Mouse (Mus musculus) monocyte, adult 5-6 weeks (primary cell): Measurements from ENCODE around the gene Mettl14. TPM values are rescaled to one million over a fixed set of nuclear protein-coding genes. Genes with fewer than 3 reads are reported as not detected.
A peak's percentile ranks its signal among the peaks of the same experiment; 100 is the strongest.
"Not testable (repeated sequence)": the region's sequence is repeated elsewhere in the genome, so short reads cannot be mapped to it uniquely, and the experiment has no call there.

Experiments
- ATAC-seq: fragments of 153-309, 156-312 bp; replicated peaks from 2 replicates; pipeline ENCODE4 v1.8.0; 2017; ENCODE audit warnings: mild to moderate bottlenecking; ENCODE audit not compliant: low TSS enrichment, insufficient number of reproducible peaks, severe bottlenecking, poor library complexity, low FRiP score
- total RNA-seq: library from RNA; stranded (forward); fragments of 200-1000, 200-491, 200-594 nt; gene quantifications from 3 replicates; pipeline ENCODE4 v1.2.3, GENCODE M21; 2017

The Mettl14 gene
- total RNA-seq, 1 experiment from 2014 or later = 16.0 TPM

DNA sequence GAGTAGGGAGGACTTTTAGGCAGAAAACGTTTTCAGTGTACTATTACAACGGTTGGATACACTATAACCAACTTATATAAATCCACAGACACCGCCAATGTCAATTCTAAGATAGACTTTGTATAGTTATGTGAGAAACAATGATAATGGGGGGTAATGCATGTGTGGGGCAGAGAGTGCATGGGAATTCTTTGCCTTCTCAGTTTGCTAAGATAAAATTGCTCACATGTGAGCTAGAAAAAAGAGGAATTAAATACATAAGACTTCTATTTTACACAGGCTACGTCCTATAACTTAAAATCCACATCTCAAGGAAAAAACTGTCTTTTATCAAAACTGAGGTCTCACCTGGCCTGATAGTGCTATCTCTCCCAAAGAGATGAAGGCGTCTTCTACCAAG is 15.0 kb downstream of the Mettl14 start:
- ATAC-seq = no peak

DNA sequence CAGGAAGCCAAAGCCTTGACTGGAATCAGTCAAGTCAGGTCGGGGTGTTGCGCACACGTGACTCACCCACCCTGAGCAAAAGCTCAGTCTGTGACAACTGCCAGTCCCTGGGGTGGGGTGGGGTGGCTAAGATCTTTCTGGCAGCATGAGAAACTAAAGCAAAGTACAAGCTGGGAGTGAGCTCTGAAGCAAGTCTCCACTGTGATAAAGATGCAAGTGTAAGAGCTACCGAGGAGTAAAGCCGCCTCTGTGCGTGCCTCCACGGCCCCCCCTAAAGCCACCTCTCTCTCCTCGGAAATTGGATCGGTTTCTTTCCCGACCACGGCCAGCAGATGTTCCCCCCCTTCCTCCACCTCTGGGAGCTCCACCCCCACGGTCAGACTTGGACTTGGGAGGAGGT is 16.7 kb downstream of the Mettl14 start:
- ATAC-seq = 0 out of 2 replicates have a peak, but pooled peaks have one; percentile 22

- not testable (repeated sequence) for ATAC-seq
Observed at GRCm38 (mm10) chr3:123366820-123367219, 19.1 kb downstream of the Mettl14 start.

DNA sequence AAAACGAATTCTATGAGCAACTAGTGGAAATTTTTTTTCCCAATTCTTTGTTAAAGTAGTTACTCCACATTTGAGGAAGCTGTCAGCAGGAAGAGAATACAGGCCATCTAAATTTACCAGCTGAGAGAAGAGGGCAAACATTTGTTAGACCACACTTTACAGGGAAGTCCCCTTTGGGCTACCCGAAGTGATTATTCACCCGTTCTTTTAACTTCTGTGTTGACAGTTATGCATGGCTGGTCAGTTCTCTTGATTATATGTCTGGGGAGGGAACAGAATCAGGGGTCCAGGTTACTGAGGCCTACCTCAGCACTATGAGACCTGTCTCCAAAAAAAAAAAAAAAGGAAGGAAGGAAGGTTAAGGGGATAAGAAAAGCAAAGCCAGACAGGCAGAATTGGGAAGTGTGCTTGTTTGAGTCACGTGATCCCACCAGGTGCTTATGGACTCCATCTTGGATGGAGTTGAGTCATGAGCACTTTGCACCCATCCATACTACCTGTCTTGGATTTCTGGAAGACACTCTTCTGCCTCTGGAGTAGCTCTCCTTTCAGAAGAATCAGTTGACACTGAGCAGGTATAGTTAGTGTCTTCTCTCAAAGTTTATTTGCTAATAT is 29.4 kb downstream of the Mettl14 start:
- ATAC-seq = no peak

GRCm38 (mm10) chr3:123354388-123354787 is 31.5 kb downstream of the Mettl14 start:
- no peak for ATAC-seq

DNA sequence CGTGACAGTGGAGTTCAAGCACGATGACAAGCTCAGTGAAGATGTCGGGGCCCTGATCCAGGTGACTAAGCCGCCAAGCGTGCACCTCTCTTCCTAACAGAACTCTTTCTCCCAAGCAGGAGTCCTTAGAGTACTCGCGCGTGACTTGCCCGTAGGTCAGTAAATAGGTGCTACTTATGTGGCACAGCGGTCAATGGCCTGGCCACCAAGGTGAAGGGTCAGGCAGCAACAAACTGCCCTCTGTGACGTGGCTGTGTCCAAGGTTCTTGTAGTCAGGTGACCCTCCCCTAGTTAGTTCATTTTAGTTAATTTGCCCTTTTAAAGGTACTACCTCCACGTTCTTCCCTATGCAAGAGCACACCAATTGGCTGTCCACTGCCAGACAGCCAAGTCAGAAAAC is 32.2 kb downstream of the Mettl14 start:
- ATAC-seq = no peak

DNA sequence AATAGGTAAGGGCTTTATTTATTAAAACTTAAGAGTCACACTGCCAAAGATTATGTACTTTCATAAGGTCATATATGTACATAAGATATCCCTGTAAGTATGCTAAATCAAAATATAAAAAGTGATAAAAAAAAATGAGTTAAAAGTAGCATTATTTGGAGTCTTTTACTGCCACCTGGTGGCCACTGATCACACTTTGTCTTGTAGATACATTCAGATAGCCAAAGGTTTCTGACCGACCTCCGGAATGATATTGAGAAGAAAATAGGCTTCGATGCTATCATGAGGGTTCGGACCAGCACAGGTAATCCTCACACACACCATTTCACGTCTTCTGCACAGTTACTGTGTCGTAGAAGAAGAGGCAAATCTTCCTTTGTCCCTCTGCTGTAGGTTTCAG is 32.7 kb downstream of the Mettl14 start:
- ATAC-seq = no peak

DNA sequence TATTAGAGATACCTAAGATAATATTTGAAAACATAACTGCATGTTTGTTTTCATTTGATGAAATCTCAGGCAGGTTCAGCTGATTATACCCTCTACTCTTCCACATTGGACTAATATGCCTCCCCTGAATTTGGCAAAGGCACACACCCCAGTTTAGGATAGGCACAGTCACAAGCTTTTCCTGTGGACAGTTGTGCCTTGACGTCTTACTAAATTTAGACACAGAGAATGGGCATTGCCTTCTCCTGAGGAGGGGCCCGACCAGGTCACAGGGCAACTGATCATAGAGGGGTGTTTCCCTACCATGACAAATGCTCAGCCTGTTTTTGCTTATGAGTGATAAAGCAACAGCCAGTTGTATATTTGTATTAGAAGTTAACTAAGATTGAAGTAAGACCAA is 34.4 kb downstream of the Mettl14 start:
- ATAC-seq = no peak

- ATAC-seq = no peak
Observed at GRCm38 (mm10) chr3:123350602-123351001, 35.3 kb downstream of the Mettl14 start.

DNA sequence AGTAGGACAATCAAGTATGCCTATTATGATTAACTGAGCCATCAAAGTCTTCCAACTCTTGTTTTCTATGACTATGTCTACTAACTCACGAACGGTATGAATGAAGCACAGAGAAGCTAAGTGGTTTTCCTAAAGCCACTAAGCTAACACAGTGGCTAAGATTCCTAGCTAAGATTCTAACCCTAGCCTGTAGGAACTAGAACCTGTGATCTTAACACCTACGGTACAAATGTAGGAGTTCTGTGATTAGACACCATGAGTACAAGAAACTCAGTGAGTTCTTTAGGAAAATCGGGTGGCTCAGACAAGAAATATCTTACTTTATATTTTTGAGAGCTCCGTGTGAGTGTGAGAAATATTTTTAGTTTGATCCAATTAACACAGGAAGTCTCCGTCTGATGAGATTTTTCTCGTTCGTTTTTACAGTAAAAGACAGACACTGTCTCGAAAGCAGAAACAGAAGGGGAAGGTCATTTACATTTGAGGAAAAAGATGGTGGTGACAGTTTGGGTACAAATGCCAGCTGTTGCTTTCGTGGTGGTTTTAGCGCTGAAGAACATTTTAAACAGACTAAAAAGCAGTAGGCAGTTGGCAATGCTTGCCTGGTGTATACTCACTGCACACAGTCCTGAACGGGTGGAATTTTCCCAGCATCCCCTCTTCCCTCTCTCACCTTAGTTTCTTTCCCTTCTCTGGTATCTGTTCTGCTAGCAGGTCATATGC is 37.7 kb downstream of the Mettl14 start:
- ATAC-seq = no peak

GRCm38 (mm10) chr3:123343690-123344089 is 42.2 kb downstream of the Mettl14 start:
- ATAC-seq = no peak

DNA sequence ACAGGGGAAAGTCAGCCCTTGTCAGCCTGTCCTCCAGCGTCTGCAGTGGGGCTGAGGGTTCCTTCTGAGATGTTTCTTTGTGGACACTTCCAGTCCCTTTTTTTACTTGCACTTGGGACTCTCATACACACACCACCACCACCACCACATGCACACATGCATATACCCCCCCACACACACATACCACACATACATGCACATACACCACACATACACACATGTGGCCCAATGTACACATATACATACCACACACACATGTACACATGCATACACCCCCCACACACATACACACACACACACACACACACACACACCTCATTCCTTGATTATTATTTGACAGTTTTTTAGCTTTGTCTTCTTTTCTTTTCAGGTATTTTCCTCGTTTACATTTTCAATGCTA is 44.9 kb downstream of the Mettl14 start:
- ATAC-seq = no peak

- no peak for ATAC-seq
Observed at GRCm38 (mm10) chr3:123338666-123339195, 47.2 kb downstream of the Mettl14 start.

GRCm38 (mm10) chr3:123337853-123338252 is 48.1 kb downstream of the Mettl14 start:
- ATAC-seq = no peak

GRCm38 (mm10) chr3:123336951-123337350 is 49.0 kb downstream of the Mettl14 start:
- ATAC-seq = no peak

DNA sequence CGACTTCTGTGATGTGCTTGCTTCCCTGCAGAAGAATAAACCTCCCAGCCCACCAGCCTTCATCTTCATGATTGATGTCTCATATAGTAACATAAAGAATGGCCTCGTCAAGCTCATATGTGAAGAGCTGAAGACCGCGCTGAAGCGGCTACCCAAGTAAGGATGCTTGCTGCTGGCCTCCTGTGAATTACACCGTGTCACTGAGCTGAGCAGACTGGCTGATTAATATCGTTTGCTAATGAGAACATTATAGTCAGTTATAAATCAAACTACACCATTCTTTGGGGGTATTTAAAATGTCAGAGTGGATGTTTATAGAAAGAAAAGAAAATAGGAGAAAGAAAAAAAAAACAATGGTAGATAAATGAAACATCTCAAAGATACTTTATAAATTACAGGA is 49.5 kb downstream of the Mettl14 start:
- ATAC-seq = no peak

DNA sequence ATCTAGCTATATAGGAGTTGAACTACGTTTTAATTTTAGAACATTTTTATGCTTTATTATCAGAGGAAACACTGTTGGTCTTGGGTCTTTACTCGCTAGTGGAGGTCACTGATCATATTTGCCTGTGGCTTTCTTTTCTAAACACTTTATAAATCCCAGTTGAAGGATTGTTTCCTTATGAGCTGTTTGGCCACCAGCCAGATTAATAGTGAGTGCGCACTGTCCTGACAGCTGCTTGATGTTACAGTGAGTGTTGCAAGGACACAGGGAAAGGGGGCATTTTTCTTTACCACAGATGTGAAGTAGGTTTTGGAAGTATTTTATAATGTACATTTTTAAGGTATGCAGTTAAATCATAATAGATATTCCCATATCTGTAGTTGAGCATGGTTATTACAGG is 50.4 kb downstream of the Mettl14 start:
- ATAC-seq = no peak

DNA sequence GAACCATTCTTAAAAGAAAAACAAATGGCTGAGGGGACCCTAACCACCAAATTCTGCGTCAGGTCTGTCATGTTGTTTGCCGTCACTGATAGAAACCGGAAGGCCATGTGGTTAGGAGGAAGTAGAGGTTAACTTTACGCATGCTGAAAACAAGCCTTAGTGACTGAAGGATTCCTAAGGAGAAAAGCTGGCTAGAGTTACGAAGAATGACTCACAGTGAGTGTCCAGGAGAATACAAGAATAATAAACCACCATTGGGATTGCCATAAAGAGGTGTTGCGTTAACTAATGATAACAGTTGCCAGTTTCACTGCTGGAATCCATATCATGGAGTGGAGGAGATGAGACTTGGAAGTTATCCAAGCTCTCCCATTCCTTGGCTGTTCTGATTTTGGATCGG is 51.0 kb downstream of the Mettl14 start:
- no peak for ATAC-seq

DNA sequence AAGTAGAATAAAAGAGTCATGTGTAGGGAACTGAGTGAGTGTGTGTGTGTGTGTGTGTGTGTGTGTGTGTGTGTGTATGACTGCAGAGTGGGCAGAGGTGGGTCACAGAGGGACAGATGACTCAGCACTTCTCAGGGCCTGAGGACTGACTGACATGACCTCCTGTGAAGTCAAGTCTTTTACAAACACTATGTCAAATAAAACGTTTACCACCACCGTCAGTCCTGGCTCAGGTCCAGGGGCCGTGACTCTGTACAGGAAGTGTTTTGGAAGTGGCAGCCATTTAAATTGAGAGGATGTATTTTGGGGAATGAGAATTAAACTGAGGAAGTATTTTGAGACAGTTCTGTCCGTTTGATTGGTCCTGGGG is 52.9 kb downstream of the Mettl14 start:
- no peak for ATAC-seq

GRCm38 (mm10) chr3:123332330-123333054 is 53.4 kb downstream of the Mettl14 start:
- no peak for ATAC-seq
